Mouse (Mus musculus) megakaryocyte progenitor cell, adult 5-6 weeks (primary cell): ENCODE data around the gene Erbb2. TPM values are rescaled to one million over a fixed set of nuclear protein-coding genes. Genes with fewer than 3 reads are reported as not detected.

ENCODE experiments used
- ATAC-seq: replicated peaks from 2 replicates; pipeline ENCODE4 v1.8.0; 2016; ENCODE audit warnings: mild to moderate bottlenecking, moderate TSS enrichment, inconsistent platforms; ENCODE audit not compliant: poor library complexity
- total RNA-seq, 2 experiments: library from RNA; stranded (forward) in 1 of 2; stranded (reverse) in 1 of 2; fragments of 157-497, 149-512 nt in 1 of 2; fragments of 200-1000 nt in 1 of 2; gene quantifications; 2 replicates each; pipeline versions ENCODE4 v1.2.3 to v1.2.4; 2015 to 2017

The Erbb2 gene
- total RNA-seq, 2 experiments from 2014 or later, result not detected

- no peak for ATAC-seq
Measured at GRCm38 (mm10) chr11:98385638-98386585, 26.4 kb upstream of the Erbb2 start, which contains the start of gene Pnmt. TSS of gene Pnmt (plus strand) at chr11:98386450.

GRCm38 (mm10) chr11:98386596-98386995, 25.7 kb upstream of the Erbb2 start:
- no peak for ATAC-seq

- ATAC-seq, result no peak
Measured at GRCm38 (mm10) chr11:98387056-98387577, 25.2 kb upstream of the Erbb2 start.

DNA sequence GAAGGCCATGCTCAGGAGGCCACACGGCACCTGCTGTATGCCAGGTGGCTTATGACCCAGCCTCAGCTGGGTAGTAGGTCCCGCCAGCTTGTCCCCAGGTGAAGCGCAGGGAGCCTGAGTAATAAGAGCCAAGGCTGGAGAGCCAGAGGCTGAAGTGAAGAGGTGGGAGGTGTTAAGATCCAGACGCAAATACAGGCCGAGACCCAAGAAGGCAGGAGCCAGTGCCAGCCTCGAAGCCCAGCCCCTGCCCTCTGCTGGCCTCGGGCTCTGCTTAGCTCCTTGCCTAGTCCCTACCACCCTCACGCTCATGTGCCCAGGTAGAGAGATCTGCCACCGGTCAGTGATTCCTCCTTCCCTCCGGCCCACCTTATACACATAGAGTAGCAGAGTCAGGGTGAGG, 24.0 kb upstream of the Erbb2 start:
- ATAC-seq, result no peak

- ATAC-seq, result peak; percentile 44
Measured at GRCm38 (mm10) chr11:98389221-98389780, 23.0 kb upstream of the Erbb2 start.

GRCm38 (mm10) chr11:98390141-98390540, 22.1 kb upstream of the Erbb2 start:
- no peak for ATAC-seq

GRCm38 (mm10) chr11:98392034-98392433, 20.2 kb upstream of the Erbb2 start:
- no peak for ATAC-seq

GRCm38 (mm10) chr11:98392645-98393044, 19.6 kb upstream of the Erbb2 start:
- peak; percentile 62 for ATAC-seq

DNA sequence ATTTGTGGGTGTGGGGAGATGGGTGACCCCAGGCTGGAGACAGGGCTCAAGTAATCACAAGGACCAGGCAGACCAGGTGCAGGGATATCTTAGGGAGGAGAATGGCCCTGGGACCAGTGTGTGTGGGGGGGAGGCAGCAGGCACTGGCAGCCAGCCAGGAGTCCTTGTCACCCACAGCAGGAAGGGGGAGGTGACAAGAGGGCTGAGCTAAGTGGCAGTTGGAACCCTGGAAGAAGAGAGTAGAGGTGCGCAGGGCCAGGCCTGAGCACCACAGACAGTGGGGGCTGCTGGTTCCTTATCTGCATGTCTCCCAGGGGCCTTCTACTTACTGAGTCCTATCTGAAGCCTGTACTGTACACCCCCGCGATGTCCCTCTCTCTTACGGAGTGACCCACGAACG, 19.0 kb upstream of the Erbb2 start:
- ATAC-seq, result peak; percentile 62

DNA sequence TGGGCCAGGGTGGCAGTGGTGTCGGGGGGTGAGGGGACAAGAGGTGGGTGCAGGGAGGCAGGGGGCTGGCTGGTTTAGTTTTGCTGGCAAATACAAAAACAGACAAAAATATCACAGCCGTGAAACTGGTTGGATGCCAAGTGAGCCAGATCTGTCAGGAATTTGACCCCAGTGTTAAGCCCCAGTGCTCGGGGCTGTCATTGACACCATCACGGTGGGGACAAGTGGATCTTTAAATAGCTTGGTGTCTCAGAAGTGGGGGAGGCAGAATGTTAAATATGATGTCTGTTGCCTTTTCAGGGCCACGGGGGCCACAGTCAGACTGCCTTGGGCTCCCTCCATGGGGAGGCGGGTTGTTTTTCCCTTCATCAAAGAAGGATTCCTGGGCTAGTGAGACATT, 18.0 kb upstream of the Erbb2 start:
- no peak for ATAC-seq

DNA sequence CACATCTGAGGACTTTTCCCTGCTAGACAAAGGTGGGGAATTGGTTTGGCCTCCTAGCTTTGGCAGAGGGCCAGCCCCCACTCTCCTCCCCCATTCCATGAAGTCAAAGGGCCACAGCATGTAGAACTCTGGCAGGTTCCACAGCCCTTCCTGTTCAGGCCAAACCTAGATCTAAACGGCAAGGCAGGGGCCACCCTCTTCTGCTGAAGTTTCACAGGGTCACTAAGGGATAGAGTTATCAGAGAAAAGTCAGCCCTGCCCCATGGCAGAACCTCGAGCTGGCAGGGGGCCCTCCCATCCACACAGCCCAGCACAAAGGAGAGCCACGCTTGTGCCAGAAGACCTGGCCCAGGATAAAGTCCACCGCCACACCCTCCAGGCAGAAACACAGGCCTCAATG, 17.2 kb upstream of the Erbb2 start:
- peak; percentile 50 for ATAC-seq

GRCm38 (mm10) chr11:98397946-98398345, 14.3 kb upstream of the Erbb2 start:
- no peak for ATAC-seq

- peak; percentile 93 for ATAC-seq
Measured at GRCm38 (mm10) chr11:98400161-98400726, 12.0 kb upstream of the Erbb2 start, which contains the start of gene Pgap3. TSS of gene Pgap3 (minus strand) at chr11:98400490.

GRCm38 (mm10) chr11:98400816-98401215, 11.5 kb upstream of the Erbb2 start:
- no peak for ATAC-seq

DNA sequence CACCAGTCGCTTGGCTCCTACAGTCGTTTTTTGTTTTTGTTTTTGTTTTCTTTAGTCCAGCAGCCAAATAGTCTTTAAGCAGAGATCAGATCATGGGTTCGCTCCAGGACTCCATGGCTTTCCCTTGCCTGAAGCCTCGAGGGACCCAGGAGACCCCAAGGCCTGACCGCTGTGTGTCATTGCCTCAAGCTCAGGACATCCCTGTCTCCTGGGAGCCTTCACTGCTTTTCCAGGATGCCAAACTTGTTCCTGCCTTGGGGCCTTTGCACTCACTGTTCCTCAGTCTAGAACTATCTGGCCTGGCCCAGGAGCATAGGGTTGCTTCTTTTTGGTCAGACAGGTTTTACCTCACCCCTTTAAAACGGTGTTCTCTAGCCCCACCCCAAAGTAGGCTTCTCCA, 5.6 kb upstream of the Erbb2 start:
- no peak for ATAC-seq

DNA sequence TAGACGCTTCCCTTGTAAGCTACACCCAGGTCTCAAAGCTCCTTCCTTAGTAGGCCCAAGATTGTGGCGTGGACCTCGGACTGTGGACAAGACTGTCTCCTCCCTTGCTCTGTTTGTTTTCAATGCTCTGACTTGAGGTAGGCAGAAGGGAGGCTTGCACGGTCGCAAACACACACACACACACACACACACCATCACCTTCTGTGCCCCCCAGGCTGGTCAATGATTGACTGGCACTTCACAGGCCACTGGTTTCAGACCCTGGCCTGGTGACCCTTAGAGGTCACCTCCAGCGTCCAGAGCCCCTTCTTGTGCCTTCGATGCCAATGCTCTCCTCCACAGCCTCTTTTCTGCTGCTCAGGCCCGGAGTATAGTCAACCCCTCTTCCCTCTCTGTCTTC, 3.4 kb upstream of the Erbb2 start:
- ATAC-seq, result no peak

DNA sequence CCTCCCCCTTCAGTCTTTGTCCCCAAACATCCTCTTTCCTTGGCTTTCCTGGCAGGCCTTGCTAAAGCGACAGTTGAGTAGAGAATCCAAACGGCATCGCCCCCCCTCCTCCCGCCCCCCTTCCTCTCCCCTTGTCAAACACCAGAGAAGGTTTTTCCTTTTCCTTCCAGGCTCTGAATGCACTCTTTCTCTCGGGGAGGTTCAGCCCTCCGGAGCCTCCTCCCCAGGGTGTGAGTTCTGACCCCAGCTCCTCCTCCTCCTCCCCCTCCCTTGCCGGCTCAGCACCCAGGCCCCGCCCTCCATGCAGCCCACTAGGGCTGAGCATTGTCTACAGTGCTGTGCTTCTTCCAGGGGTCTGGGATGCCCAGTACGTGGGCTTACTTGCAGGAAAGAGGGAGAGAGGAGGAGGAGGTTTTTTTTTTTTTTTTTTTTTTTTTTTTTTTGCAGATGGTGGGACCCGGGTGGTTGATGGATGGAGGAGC, 2.9 kb upstream of the Erbb2 start:
- ATAC-seq, result no peak

DNA sequence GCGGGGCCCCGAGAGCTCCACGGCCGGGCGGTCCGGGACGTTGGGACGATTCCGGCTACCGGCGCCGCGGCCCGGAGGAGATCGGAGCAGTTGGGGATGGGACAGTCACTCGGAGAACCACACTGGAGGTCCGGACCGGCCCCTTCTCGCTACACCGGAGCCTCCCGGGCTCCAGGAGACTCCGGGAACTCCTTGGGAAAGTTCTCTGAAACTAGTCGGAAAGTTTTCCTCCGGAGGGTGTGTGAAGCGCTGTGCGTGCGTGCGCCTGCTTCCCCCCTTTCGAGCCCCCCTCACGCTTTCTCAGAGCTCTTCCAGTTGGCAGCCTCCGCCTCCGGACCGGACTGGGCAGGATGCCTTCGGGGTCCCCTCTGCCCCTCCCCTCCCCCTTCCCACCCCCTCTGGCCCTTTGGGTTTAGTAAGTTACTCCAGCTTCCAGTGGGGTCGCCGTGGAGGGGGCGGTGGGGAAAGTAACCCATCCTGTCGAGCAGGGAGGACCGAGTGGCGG, 579 bp downstream of the Erbb2 start:
- ATAC-seq, result no peak

- ATAC-seq, result no peak
Measured at GRCm38 (mm10) chr11:98413731-98414130, 1.5 kb downstream of the Erbb2 start.

- no peak for ATAC-seq
Measured at GRCm38 (mm10) chr11:98414162-98414561, 1.9 kb downstream of the Erbb2 start.

- peak; percentile 50; the same call in 1 of the 2 replicates for ATAC-seq
Measured at GRCm38 (mm10) chr11:98417074-98417473, 4.8 kb downstream of the Erbb2 start.
